Mouse (Mus musculus) frontal cortex, adult 2 months (tissue): ENCODE results near the gene Trim2. TPM values are rescaled to one million over a fixed set of nuclear protein-coding genes. Genes with fewer than 3 reads are reported as not detected.

Experiments used
- DNase-seq, 2 experiments: peaks; one replicate each; pipeline ENCODE4 v3.0.0; 2022; ENCODE audit warnings: low spot score in 1 of 2; ENCODE audit errors: extremely low spot score in 1 of 2
- polyA plus RNA-seq: library from polyadenylated mRNA; depleted of rRNA; stranded (reverse); fragments of >200 nt; gene quantifications from 2 replicates; pipeline ENCODE4 v1.2.3, GENCODE M21; 2012

Gene Trim2
- polyA plus RNA-seq, 1 experiment, result 106 TPM

- DNase-seq, result peak; percentile 40 to 86
Measured at GRCm38 (mm10) chr3:84259281-84260023, 47.2 kb downstream of the Trim2 start.

GRCm38 (mm10) chr3:84258518-84259031 lies 48.1 kb downstream of the Trim2 start:
- DNase-seq, result peak in 1 of 2 experiments; percentile 27

- DNase-seq, result no peak
Measured at GRCm38 (mm10) chr3:84257989-84258517, 48.6 kb downstream of the Trim2 start.

GRCm38 (mm10) chr3:84254520-84254878 lies 52.2 kb downstream of the Trim2 start:
- DNase-seq, result no peak

GRCm38 (mm10) chr3:84253655-84254519 lies 52.8 kb downstream of the Trim2 start:
- DNase-seq, result no peak

GRCm38 (mm10) chr3:84252776-84253654 lies 53.7 kb downstream of the Trim2 start:
- DNase-seq, result peak in 1 of 2 experiments; percentile 46

- no peak for DNase-seq
Measured at GRCm38 (mm10) chr3:84251721-84252120, 55.0 kb downstream of the Trim2 start.

GRCm38 (mm10) chr3:84250275-84250674 lies 56.4 kb downstream of the Trim2 start:
- DNase-seq, result no peak

GRCm38 (mm10) chr3:84247789-84248188 lies 58.9 kb downstream of the Trim2 start:
- DNase-seq, result no peak

GRCm38 (mm10) chr3:84246421-84246861 lies 60.2 kb downstream of the Trim2 start:
- peak; percentile 91 for DNase-seq

GRCm38 (mm10) chr3:84243116-84243515 lies 63.6 kb downstream of the Trim2 start:
- DNase-seq, result no peak

GRCm38 (mm10) chr3:84242497-84242896 lies 64.2 kb downstream of the Trim2 start:
- no peak for DNase-seq

- DNase-seq, result no peak
Measured at GRCm38 (mm10) chr3:84241098-84241497, 65.6 kb downstream of the Trim2 start.

- DNase-seq, result no peak
Measured at GRCm38 (mm10) chr3:84235420-84236304, 71.0 kb downstream of the Trim2 start.

- no peak for DNase-seq
Measured at GRCm38 (mm10) chr3:84234562-84234961, 72.1 kb downstream of the Trim2 start.

- peak in 1 of 2 experiments; percentile 59 for DNase-seq
Measured at GRCm38 (mm10) chr3:84233663-84234415, 72.8 kb downstream of the Trim2 start.

GRCm38 (mm10) chr3:84232312-84232711 lies 74.4 kb downstream of the Trim2 start:
- DNase-seq, result no peak

GRCm38 (mm10) chr3:84230988-84231387 lies 75.7 kb downstream of the Trim2 start:
- DNase-seq, result no peak
